ENCODE assay signal across 27 mouse cellular contexts in the genomic region with DNA sequence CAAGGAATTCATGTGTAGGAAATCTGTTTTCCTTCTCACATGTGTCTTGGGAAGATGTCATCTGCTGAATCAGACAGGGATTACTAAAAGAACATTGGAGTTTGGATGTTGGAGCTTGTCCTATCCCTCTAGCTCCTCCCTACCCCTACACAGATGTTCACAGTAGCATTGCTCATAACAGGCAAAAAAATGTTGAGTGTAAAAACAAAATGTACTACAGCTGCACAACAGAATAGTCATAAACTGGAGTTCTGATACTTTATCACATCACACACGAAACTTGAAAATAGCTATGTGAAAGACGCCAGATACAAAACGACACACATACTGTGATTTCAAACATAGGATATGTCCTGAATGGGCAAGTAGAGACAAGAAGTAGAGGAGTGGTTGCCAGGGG. TPM values are rescaled to one million over a fixed set of nuclear protein-coding genes. Genes with fewer than 3 reads are reported as not detected.
"Had no signal": no experiment of that assay in that cellular context is flagged by ENCODE, and none has a peak within 500 bp of the region (broad histone marks: within the 10 kb centered on the region; RNA-seq: fewer than 3 reads in every experiment).

No protein-coding gene starts in this region.

- H3K4me1 ChIP-seq: kidney, embryonic 15.5 days; limb, embryonic 10.5 days; limb, embryonic 13.5 days; liver, embryonic 12.5 days; liver, embryonic 15.5 days; lung, embryonic 15.5 days; midbrain, embryonic 10.5 days; midbrain, embryonic 13.5 days; neural tube, embryonic 12.5 days; neural tube, embryonic 15.5 days; stomach, embryonic 15.5 days had no signal

- H3K9ac ChIP-seq: kidney, embryonic 15.5 days; limb, embryonic 13.5 days; liver, embryonic 12.5 days; liver, embryonic 15.5 days; lung, embryonic 15.5 days; midbrain, embryonic 13.5 days; neural tube, embryonic 12.5 days; neural tube, embryonic 15.5 days; stomach, embryonic 15.5 days had no signal

- H3K4me3 ChIP-seq: kidney, embryonic 15.5 days; limb, embryonic 10.5 days; limb, embryonic 13.5 days; liver, embryonic 12.5 days; liver, embryonic 15.5 days; lung, embryonic 15.5 days; megakaryocyte, embryonic 14.5 days; midbrain, embryonic 10.5 days; midbrain, embryonic 13.5 days; neural tube, embryonic 12.5 days; neural tube, embryonic 15.5 days; stomach, embryonic 15.5 days had no signal

- DNase-seq: kidney, adult 11 months; kidney, adult 8-10 months; kidney, postnatal 10 days; kidney, postnatal 36 days; layer of hippocampus, postnatal 36 days; liver; lung, adult 18-20 months; lung, postnatal 10 days; lung, postnatal 36 days; right cerebral cortex, adult 18-20 months; right cerebral cortex, postnatal 14 days; right cerebral cortex, postnatal 4 days; spleen, adult 18-20 months; thymus, postnatal 25 days had no signal

- H3K27ac ChIP-seq: kidney, embryonic 15.5 days; limb, embryonic 10.5 days; limb, embryonic 13.5 days; liver, embryonic 12.5 days; liver, embryonic 15.5 days; lung, embryonic 15.5 days; midbrain, embryonic 10.5 days; midbrain, embryonic 13.5 days; neural tube, embryonic 12.5 days; neural tube, embryonic 15.5 days; stomach, embryonic 15.5 days had no signal

- H3K36me3 ChIP-seq: kidney, embryonic 15.5 days; limb, embryonic 10.5 days; limb, embryonic 13.5 days; liver, embryonic 12.5 days; liver, embryonic 15.5 days; lung, embryonic 15.5 days; midbrain, embryonic 10.5 days; midbrain, embryonic 13.5 days; neural tube, embryonic 12.5 days; neural tube, embryonic 15.5 days; stomach, embryonic 15.5 days had no signal

- H3K27me3 ChIP-seq: kidney, embryonic 15.5 days; limb, embryonic 13.5 days; liver, embryonic 12.5 days; liver, embryonic 15.5 days; lung, embryonic 15.5 days; megakaryocyte, embryonic 14.5 days; midbrain, embryonic 13.5 days; neural tube, embryonic 12.5 days; neural tube, embryonic 15.5 days; stomach, embryonic 15.5 days had no signal

- H3K4me2 ChIP-seq: kidney, embryonic 15.5 days; limb, embryonic 13.5 days; liver, embryonic 12.5 days; liver, embryonic 15.5 days; lung, embryonic 15.5 days; midbrain, embryonic 13.5 days; neural tube, embryonic 12.5 days; neural tube, embryonic 15.5 days; stomach, embryonic 15.5 days had no signal

- H3K9me3 ChIP-seq: kidney, embryonic 15.5 days; limb, embryonic 10.5 days; limb, embryonic 13.5 days; liver, embryonic 12.5 days; liver, embryonic 15.5 days; lung, embryonic 15.5 days; megakaryocyte, embryonic 14.5 days; midbrain, embryonic 10.5 days; midbrain, embryonic 13.5 days; neural tube, embryonic 12.5 days; neural tube, embryonic 15.5 days; stomach, embryonic 15.5 days had no signal

RNA-seq across cellular contexts. Expression of a gene that starts 43.9 kb away (rescaled TPM):
- total RNA-seq: midbrain, postnatal 0 days had no signal
